Mouse (Mus musculus): ENCODE measurements around the gene Map3k11. TPM values are rescaled to one million over a fixed set of nuclear protein-coding genes. Genes with fewer than 3 reads are reported as not detected.

Map3k11 gene
- polyA plus RNA-seq, 1 experiment from 2014 or later = 26.2 TPM

GRCm38 (mm10) chr19:5729444-5729815 is 40.9 kb downstream of the Map3k11 start, which contains the start of gene Fam89b:
Fam89b (minus strand) TSS chr19:5729653.
- WGBS = under 1% methylated on average over 37 of the region's 37 CpGs

GRCm38 (mm10) chr19:5730314-5731186 is 42.0 kb downstream of the Map3k11 start:
- Histone ChIP-seq H3K27me3 (peaks cover 14% of the 10 kb centered on the region; the same call in 1 of the 2 replicates), H3K4me2 (replicated peaks) (peak overlapping the region; percentile 99), H3K9ac (replicated peaks) (peak overlapping the region; percentile 72), H3K9me3 (no peaks in the 10 kb centered on the region), H3K36me3 (0 out of 2 replicates have a peak, but pooled peaks cover under 1% of the 10 kb centered on the region), H3K4me1 (peaks cover 54% of the 10 kb centered on the region), H3K4me3 (peak overlapping the region; percentile 99), H3K27ac (replicated peaks) (0 out of 2 replicates have a peak overlapping the region, but pooled peaks have one; percentile 25)
- 75% methylated on average over 29 of the region's 29 CpGs for WGBS
- ATAC-seq (ENCODE audit: low FRiP score, low read depth) = no peak

More at GRCm38 (mm10) chr19:5729444-5729815, 40.9 kb downstream of the Map3k11 start, which contains the start of gene Fam89b:
- Histone ChIP-seq H3K4me1 (peaks cover 65% of the 10 kb centered on the region), H3K9me3 (no peaks in the 10 kb centered on the region), H3K9ac (replicated peaks) (peak within 1 kb of the TSS; percentile 99), H3K36me3 (peaks cover 9% of the 10 kb centered on the region; the same call in 1 of the 2 replicates), H3K27me3 (peaks cover 14% of the 10 kb centered on the region; the same call in 1 of the 2 replicates), H3K4me2 (replicated peaks) (peak within 1 kb of the TSS; percentile 99), H3K4me3 (peak within 1 kb of the TSS; percentile 99), H3K27ac (replicated peaks) (peak within 1 kb of the TSS; percentile 96)
- peak; percentile 81 for ATAC-seq (ENCODE audit: low FRiP score, low read depth)

GRCm38 (mm10) chr19:5731264-5731978 is 42.9 kb downstream of the Map3k11 start:
- Histone ChIP-seq H3K4me3 (peak overlapping the region; percentile 99), H3K27me3 (peaks cover 17% of the 10 kb centered on the region; the same call in 1 of the 2 replicates), H3K9me3 (no peaks in the 10 kb centered on the region), H3K4me1 (peaks cover 45% of the 10 kb centered on the region), H3K4me2 (replicated peaks) (peak overlapping the region; percentile 99), H3K36me3 (no peaks in the 10 kb centered on the region), H3K27ac (replicated peaks) (0 out of 2 replicates have a peak overlapping the region, but pooled peaks have one; percentile 46), H3K9ac (replicated peaks) (peak overlapping the region; percentile 72)
- ATAC-seq (ENCODE audit: low FRiP score, low read depth) = peak; percentile 84
- under 1% methylated on average over 47 of the region's 47 CpGs for WGBS

- 84% methylated on average over 9 of the region's 9 CpGs for WGBS
- no peaks in the 10 kb centered on the region for H3K36me3 ChIP-seq
- H3K27me3 ChIP-seq = peaks cover 22% of the 10 kb centered on the region
- H3K9me3 ChIP-seq = no peaks in the 10 kb centered on the region
- H3K9ac ChIP-seq (replicated peaks) = no peak overlapping the region
- peaks cover 22% of the 10 kb centered on the region for H3K4me1 ChIP-seq
- no peak for ATAC-seq (ENCODE audit: low FRiP score, low read depth)
- H3K27ac ChIP-seq (replicated peaks) = no peak overlapping the region
- H3K4me2 ChIP-seq (replicated peaks) = no peak overlapping the region
- no peak overlapping the region for H3K4me3 ChIP-seq
Observed at GRCm38 (mm10) chr19:5734325-5734724, 45.8 kb downstream of the Map3k11 start.

GRCm38 (mm10) chr19:5739446-5739845 is 50.9 kb downstream of the Map3k11 start:
- no peak for ATAC-seq (ENCODE audit: low FRiP score, low read depth)

GRCm38 (mm10) chr19:5740320-5741317 is 52.1 kb downstream of the Map3k11 start, which contains the start of gene Ltbp3:
Ltbp3 (plus strand) TSS chr19:5740904.
- H3K4me1 ChIP-seq = peaks cover 31% of the 10 kb centered on the region

More at GRCm38 (mm10) chr19:5739446-5739845, 50.9 kb downstream of the Map3k11 start:
- Histone ChIP-seq H3K36me3 (no peaks in the 10 kb centered on the region), H3K27me3 (peaks cover 65% of the 10 kb centered on the region), H3K9me3 (no peaks in the 10 kb centered on the region), H3K9ac (replicated peaks) (no peak overlapping the region), H3K4me1 (peaks cover 25% of the 10 kb centered on the region), H3K4me2 (replicated peaks) (no peak overlapping the region), H3K27ac (replicated peaks) (no peak overlapping the region), H3K4me3 (no peak overlapping the region)
- 51% methylated on average over 2 of the region's 2 CpGs for WGBS

GRCm38 (mm10) chr19:5741641-5742240 is 53.2 kb downstream of the Map3k11 start:
- peaks cover 42% of the 10 kb centered on the region for H3K4me1 ChIP-seq
- H3K4me3 ChIP-seq = peak overlapping the region; percentile 63
- H3K36me3 ChIP-seq = no peaks in the 10 kb centered on the region
- peak; percentile 70 for ATAC-seq (ENCODE audit: low FRiP score, low read depth)
- H3K9ac ChIP-seq (replicated peaks) = peak overlapping the region; percentile 83
- peaks cover 83% of the 10 kb centered on the region for H3K27me3 ChIP-seq
- WGBS = 1% methylated on average over 38 of the region's 55 CpGs
- peak overlapping the region; percentile 46; the same call in 1 of the 2 replicates for H3K27ac ChIP-seq (replicated peaks)
- peak overlapping the region; percentile 97 for H3K4me2 ChIP-seq (replicated peaks)
- H3K9me3 ChIP-seq = no peaks in the 10 kb centered on the region

More at GRCm38 (mm10) chr19:5740320-5741317, 52.1 kb downstream of the Map3k11 start, which contains the start of gene Ltbp3:
- H3K4me2 ChIP-seq (replicated peaks) = peak within 1 kb of the TSS; percentile 97
- peaks cover 77% of the 10 kb centered on the region for H3K27me3 ChIP-seq
- 16% methylated on average over 10 of the region's 14 CpGs for WGBS
- H3K36me3 ChIP-seq = no peaks in the 10 kb centered on the region
- peak within 1 kb of the TSS; percentile 83 for H3K9ac ChIP-seq (replicated peaks)
- H3K9me3 ChIP-seq = no peaks in the 10 kb centered on the region
- peak within 1 kb of the TSS; percentile 46 for H3K27ac ChIP-seq (replicated peaks)
- ATAC-seq (ENCODE audit: low FRiP score, low read depth) = no peak
- peak within 1 kb of the TSS; percentile 63 for H3K4me3 ChIP-seq

- H3K27me3 ChIP-seq = peaks cover 88% of the 10 kb centered on the region
- ATAC-seq (ENCODE audit: low FRiP score, low read depth) = peak; percentile 39; the same call in 1 of the 2 replicates
- peak overlapping the region; percentile 83 for H3K9ac ChIP-seq (replicated peaks)
- H3K36me3 ChIP-seq = no peaks in the 10 kb centered on the region
- peak overlapping the region; percentile 63 for H3K4me3 ChIP-seq
- H3K4me2 ChIP-seq (replicated peaks) = peak overlapping the region; percentile 97
- 0 out of 2 replicates have a peak overlapping the region, but pooled peaks have one; percentile 46 for H3K27ac ChIP-seq (replicated peaks)
- peaks cover 44% of the 10 kb centered on the region for H3K4me1 ChIP-seq
- whole genome bisulfite sequencing = 1% methylated on average over 28 of the region's 32 CpGs
- H3K9me3 ChIP-seq = no peaks in the 10 kb centered on the region
Observed at GRCm38 (mm10) chr19:5742241-5742641, 53.7 kb downstream of the Map3k11 start.

- H3K36me3 ChIP-seq = no peaks in the 10 kb centered on the region
- H3K4me1 ChIP-seq = peaks cover 44% of the 10 kb centered on the region
- no peak overlapping the region for H3K27ac ChIP-seq (replicated peaks)
- peaks cover 96% of the 10 kb centered on the region for H3K27me3 ChIP-seq
- H3K9me3 ChIP-seq = no peaks in the 10 kb centered on the region
- no peak overlapping the region for H3K9ac ChIP-seq (replicated peaks)
- no peak overlapping the region for H3K4me3 ChIP-seq
- no peak overlapping the region for H3K4me2 ChIP-seq (replicated peaks)
- no peak for ATAC-seq (ENCODE audit: low FRiP score, low read depth)
- 67% methylated on average over 5 of the region's 5 CpGs for WGBS
Observed at GRCm38 (mm10) chr19:5743576-5743975, 55.0 kb downstream of the Map3k11 start.

Measured in midbrain, embryonic 12.5 days (tissue).